Mouse (Mus musculus) C2C12 (cell line): ENCODE results near the gene Snrnp25. TPM values are rescaled to one million over a fixed set of nuclear protein-coding genes. Genes with fewer than 3 reads are reported as not detected.

Experiments used
- H3K27me3 ChIP-seq: one replicate; pipeline ENCODE4 v1.6.1; 2011; ENCODE audit not compliant: control insufficient read depth, insufficient read depth, insufficient read length
- H3K36me3 ChIP-seq: one replicate; pipeline ENCODE4 v1.6.1; 2011; ENCODE audit not compliant: control insufficient read depth, insufficient read depth
- H3K4me3 ChIP-seq: one replicate; pipeline ENCODE4 v1.5.1; 2011; ENCODE audit warnings: mild to moderate bottlenecking, control low read depth; ENCODE audit not compliant: poor library complexity, insufficient read depth, severe bottlenecking
- H3K79me2 ChIP-seq: one replicate; pipeline ENCODE4 v1.6.1; 2011; ENCODE audit not compliant: control insufficient read depth, insufficient read depth
- H3K79me3 ChIP-seq: one replicate; pipeline ENCODE4 v1.6.1; 2011; ENCODE audit warnings: low read depth, control low read depth
- H3ac ChIP-seq: one replicate; pipeline ENCODE3; 2011; ENCODE audit warnings: low read depth; ENCODE audit not compliant: control insufficient read depth, insufficient read length
- CEBPB ChIP-seq: IDR thresholded peaks from one replicate; pipeline ENCODE4 v1.6.1; 2011; ENCODE audit warnings: low read depth, mild to moderate bottlenecking, control low read depth, moderate library complexity
- CTCF ChIP-seq: IDR thresholded peaks from one replicate; pipeline ENCODE4 v1.5.1; 2011; ENCODE audit not compliant: control insufficient read depth, insufficient read depth, insufficient read length
- FOSL1 ChIP-seq: IDR thresholded peaks from one replicate; pipeline ENCODE4 v1.8.0; 2011; ENCODE audit warnings: mild to moderate bottlenecking, low read length; ENCODE audit not compliant: poor library complexity, insufficient read depth, severe bottlenecking
- MAX ChIP-seq: IDR thresholded peaks from one replicate; pipeline ENCODE4 v1.6.1; 2011; ENCODE audit warnings: mild to moderate bottlenecking, control low read depth
- MYOD1 ChIP-seq: IDR thresholded peaks from one replicate; pipeline ENCODE4 v1.6.1; 2011; ENCODE audit warnings: low read depth; ENCODE audit not compliant: control insufficient read depth, insufficient read length
- MYOG ChIP-seq: IDR thresholded peaks from one replicate; pipeline ENCODE4 v1.6.1; 2011; ENCODE audit not compliant: control insufficient read depth, insufficient read length; ENCODE audit errors: extremely low read depth
- USF1 ChIP-seq: IDR thresholded peaks from one replicate; pipeline ENCODE4 v1.6.1; 2011; ENCODE audit warnings: low read depth, mild to moderate bottlenecking, control low read depth, moderate library complexity
- polyA plus RNA-seq: library from polyadenylated mRNA; unstranded; fragments of >200 nt; fragmentation: generic; extraction: Trizol; gene quantifications from one replicate; pipeline ENCODE4 v1.2.1, GENCODE M21; 2012; ENCODE audit warnings: missing spikeins

The Snrnp25 gene
- polyA plus RNA-seq, 1 experiment = 63.0 TPM

- H3K27me3 ChIP-seq = peaks cover 26% of the 10 kb centered on the region
- TF ChIP-seq CEBPB = no peak
- TF ChIP-seq MYOD1 = no peak
- TF ChIP-seq CTCF = no peak
- TF ChIP-seq USF1 = no peak
- TF ChIP-seq MAX = no peak
- no peak for TF ChIP-seq FOSL1
- TF ChIP-seq MYOG = no peak
- no peak overlapping the region for H3ac ChIP-seq
- no peaks in the 10 kb centered on the region for H3K79me3 ChIP-seq
- H3K79me2 ChIP-seq = no peaks in the 10 kb centered on the region
- H3K36me3 ChIP-seq = no peaks in the 10 kb centered on the region
- H3K4me3 ChIP-seq = no peak overlapping the region
Measured at GRCm38 (mm10) chr11:32160341-32160740, 44.9 kb upstream of the Snrnp25 start.

GRCm38 (mm10) chr11:32161500-32161899 is 43.7 kb upstream of the Snrnp25 start:
- no peaks in the 10 kb centered on the region for H3K36me3 ChIP-seq
- H3K27me3 ChIP-seq = peaks cover 29% of the 10 kb centered on the region
- no peaks in the 10 kb centered on the region for H3K79me3 ChIP-seq
- no peaks in the 10 kb centered on the region for H3K79me2 ChIP-seq
- H3ac ChIP-seq = no peak overlapping the region
- H3K4me3 ChIP-seq = no peak overlapping the region
- TF ChIP-seq MAX (no peak), MYOG (no peak), USF1 (no peak), FOSL1 (no peak), CTCF (no peak), CEBPB (no peak), MYOD1 (no peak)

DNA sequence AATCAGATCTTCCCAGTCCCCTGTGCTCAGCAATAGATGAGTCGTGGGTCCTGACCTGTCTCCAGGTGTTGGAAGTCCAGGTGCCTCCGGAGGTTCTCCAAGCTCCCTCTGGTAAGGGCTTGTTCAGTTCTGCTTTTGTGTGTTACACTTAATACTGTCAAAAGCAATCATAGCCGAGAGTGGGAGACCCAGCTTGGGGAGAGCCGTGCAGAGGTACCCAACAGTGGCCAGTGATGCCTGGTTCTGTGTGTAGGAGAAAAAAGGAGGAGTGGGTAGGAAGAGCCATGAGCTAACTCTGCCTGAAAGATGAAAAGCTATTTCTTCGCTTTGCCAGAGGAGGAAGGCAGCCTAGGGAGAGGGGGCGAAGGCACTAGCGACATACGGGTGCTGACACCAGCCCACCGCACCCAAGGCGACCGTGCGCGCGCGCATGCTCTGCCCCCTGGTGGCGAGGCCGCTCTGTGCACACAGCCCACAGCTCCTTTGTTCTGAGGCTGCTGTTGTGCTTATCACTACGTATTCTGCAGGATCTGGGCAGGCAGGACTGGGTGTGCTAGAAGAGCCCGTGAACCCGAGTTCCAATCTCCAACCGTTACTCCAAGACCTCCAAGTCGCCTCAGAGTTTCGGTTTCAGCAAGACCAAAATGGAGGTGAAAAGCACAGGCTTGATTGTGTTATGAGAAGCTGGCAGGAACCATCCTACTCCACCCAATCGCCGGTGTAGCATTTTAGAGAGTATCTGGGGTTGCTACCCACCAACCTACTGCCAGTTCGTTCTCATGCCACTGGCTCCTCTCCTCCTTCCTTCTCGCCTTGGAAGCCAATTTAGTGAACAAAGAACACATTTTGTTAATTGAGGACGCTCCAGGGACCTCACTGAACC is 43.1 kb upstream of the Snrnp25 start:
- no peak for TF ChIP-seq FOSL1
- TF ChIP-seq CTCF = peak; percentile 97
- TF ChIP-seq MAX = no peak
- H3K4me3 ChIP-seq = no peak overlapping the region
- H3K27me3 ChIP-seq = peaks cover 34% of the 10 kb centered on the region

GRCm38 (mm10) chr11:32166683-32167082 is 38.5 kb upstream of the Snrnp25 start:
- Histone ChIP-seq H3K79me3 (no peaks in the 10 kb centered on the region), H3K79me2 (no peaks in the 10 kb centered on the region), H3K4me3 (no peak overlapping the region), H3ac (no peak overlapping the region), H3K36me3 (no peaks in the 10 kb centered on the region), H3K27me3 (peaks cover 30% of the 10 kb centered on the region)
- TF ChIP-seq MAX (no peak), FOSL1 (no peak), MYOD1 (no peak), CEBPB (no peak), USF1 (no peak), CTCF (no peak), MYOG (no peak)

More for the DNA sequence above, 43.1 kb upstream of the Snrnp25 start:
- Histone ChIP-seq H3K79me3 (no peaks in the 10 kb centered on the region), H3K79me2 (no peaks in the 10 kb centered on the region), H3K36me3 (no peaks in the 10 kb centered on the region), H3ac (no peak overlapping the region)

- TF ChIP-seq MAX = no peak
- TF ChIP-seq MYOD1 = no peak
- no peak for TF ChIP-seq CTCF
- no peak for TF ChIP-seq CEBPB
- no peak overlapping the region for H3ac ChIP-seq
- H3K79me2 ChIP-seq = no peaks in the 10 kb centered on the region
- H3K79me3 ChIP-seq = no peaks in the 10 kb centered on the region
- no peaks in the 10 kb centered on the region for H3K36me3 ChIP-seq
- peaks cover 17% of the 10 kb centered on the region for H3K27me3 ChIP-seq
- no peak overlapping the region for H3K4me3 ChIP-seq
Measured at GRCm38 (mm10) chr11:32178506-32178905, 26.7 kb upstream of the Snrnp25 start.

- H3K36me3 ChIP-seq = no peaks in the 10 kb centered on the region
- H3K79me3 ChIP-seq = no peaks in the 10 kb centered on the region
- TF ChIP-seq MYOD1 (no peak), MYOG (no peak), CTCF (no peak), CEBPB (no peak), MAX (no peak), USF1 (no peak), FOSL1 (no peak)
- peaks cover 30% of the 10 kb centered on the region for H3K27me3 ChIP-seq
- no peaks in the 10 kb centered on the region for H3K79me2 ChIP-seq
- no peak overlapping the region for H3ac ChIP-seq
- no peak overlapping the region for H3K4me3 ChIP-seq
Measured at GRCm38 (mm10) chr11:32181246-32181645, 24.0 kb upstream of the Snrnp25 start.
